Mouse (Mus musculus): ENCODE measurements at regions not wholly inside any gene's neighbourhood (a gene's known extent, or its start where the extent isn't known, plus 50 kb on each side); places are given as distances from the start of the nearest gene placed in this dataset.
A peak's percentile ranks its signal among the peaks of the same experiment; 100 is the strongest.

- peaks cover 10% of the 10 kb centered on the region for H3K4me1 ChIP-seq (ENCODE audit: control insufficient read depth, insufficient read depth, low read length)
- no peak for TF ChIP-seq CTCF (IDR thresholded peaks at IDR 0.05; ENCODE audit: low read depth, low read length)
- no peak for TF ChIP-seq POLR2A (IDR thresholded peaks at IDR 0.05; ENCODE audit: borderline replicate concordance, low read depth, low read length)
Measured at GRCm38 (mm10) chr17:84052437-84052836, 135.3 kb downstream of the Zfp36l2 start.

GRCm38 (mm10) chr17:84051212-84051611 lies 136.5 kb downstream of the Zfp36l2 start:
- TF ChIP-seq POLR2A (IDR thresholded peaks at IDR 0.05; ENCODE audit: borderline replicate concordance, low read depth, low read length): no peak
- TF ChIP-seq CTCF (IDR thresholded peaks at IDR 0.05; ENCODE audit: low read depth, low read length): no peak
- peaks cover 2% of the 10 kb centered on the region for H3K4me1 ChIP-seq (ENCODE audit: control insufficient read depth, insufficient read depth, low read length)
- H3K27ac ChIP-seq (ENCODE audit: insufficient read depth, low read depth, low read length): no peak overlapping the region
- no peak overlapping the region for H3K4me3 ChIP-seq (ENCODE audit: insufficient read depth, low read length)

More at GRCm38 (mm10) chr17:84052437-84052836, 135.3 kb downstream of the Zfp36l2 start:
- no peak overlapping the region for H3K4me3 ChIP-seq (ENCODE audit: insufficient read depth, low read length)
- no peak overlapping the region for H3K27ac ChIP-seq (ENCODE audit: insufficient read depth, low read depth, low read length)

GRCm38 (mm10) chr17:84048533-84048932 lies 139.2 kb downstream of the Zfp36l2 start:
- peaks cover 3% of the 10 kb centered on the region for H3K4me1 ChIP-seq (ENCODE audit: control insufficient read depth, insufficient read depth, low read length)
- no peak overlapping the region for H3K27ac ChIP-seq (ENCODE audit: insufficient read depth, low read depth, low read length)
- H3K4me3 ChIP-seq (ENCODE audit: insufficient read depth, low read length): no peak overlapping the region
- no peak for TF ChIP-seq CTCF (IDR thresholded peaks at IDR 0.05; ENCODE audit: low read depth, low read length)
- no peak for TF ChIP-seq POLR2A (IDR thresholded peaks at IDR 0.05; ENCODE audit: borderline replicate concordance, low read depth, low read length)

- Histone ChIP-seq H3K4me1 (ENCODE audit: control insufficient read depth, insufficient read depth, low read length) (peaks cover 12% of the 10 kb centered on the region), H3K27ac (ENCODE audit: insufficient read depth, low read depth, low read length) (no peak overlapping the region), H3K4me3 (ENCODE audit: insufficient read depth, low read length) (no peak overlapping the region)
- TF ChIP-seq CTCF (IDR thresholded peaks at IDR 0.05; ENCODE audit: low read depth, low read length) (peak; percentile 25; the same call in 1 of the 2 replicates), POLR2A (IDR thresholded peaks at IDR 0.05; ENCODE audit: borderline replicate concordance, low read depth, low read length) (no peak)
Measured at GRCm38 (mm10) chr17:84047520-84047919, 140.2 kb downstream of the Zfp36l2 start.

- Histone ChIP-seq H3K4me3 (ENCODE audit: insufficient read depth, low read length) (no peak overlapping the region), H3K4me1 (ENCODE audit: control insufficient read depth, insufficient read depth, low read length) (peaks cover 12% of the 10 kb centered on the region), H3K27ac (ENCODE audit: insufficient read depth, low read depth, low read length) (no peak overlapping the region)
- TF ChIP-seq CTCF (IDR thresholded peaks at IDR 0.05; ENCODE audit: low read depth, low read length) (no peak), POLR2A (IDR thresholded peaks at IDR 0.05; ENCODE audit: borderline replicate concordance, low read depth, low read length) (no peak)
Measured at GRCm38 (mm10) chr17:84045812-84046211, 141.9 kb downstream of the Zfp36l2 start.

GRCm38 (mm10) chr17:84044472-84044936 lies 143.2 kb downstream of the Zfp36l2 start:
- no peak overlapping the region for H3K4me3 ChIP-seq (ENCODE audit: insufficient read depth, low read length)
- TF ChIP-seq CTCF (IDR thresholded peaks at IDR 0.05; ENCODE audit: low read depth, low read length) (no peak), POLR2A (IDR thresholded peaks at IDR 0.05; ENCODE audit: borderline replicate concordance, low read depth, low read length) (no peak)
- H3K27ac ChIP-seq (ENCODE audit: insufficient read depth, low read depth, low read length): no peak overlapping the region
- peaks cover 12% of the 10 kb centered on the region for H3K4me1 ChIP-seq (ENCODE audit: control insufficient read depth, insufficient read depth, low read length)

GRCm38 (mm10) chr17:84043102-84043501 lies 144.6 kb downstream of the Zfp36l2 start:
- peaks cover 12% of the 10 kb centered on the region for H3K4me1 ChIP-seq (ENCODE audit: control insufficient read depth, insufficient read depth, low read length)
- no peak for TF ChIP-seq CTCF (IDR thresholded peaks at IDR 0.05; ENCODE audit: low read depth, low read length)
- no peak for TF ChIP-seq POLR2A (IDR thresholded peaks at IDR 0.05; ENCODE audit: borderline replicate concordance, low read depth, low read length)

GRCm38 (mm10) chr17:84039444-84039843 lies 148.3 kb downstream of the Zfp36l2 start:
- TF ChIP-seq POLR2A (IDR thresholded peaks at IDR 0.05; ENCODE audit: borderline replicate concordance, low read depth, low read length) (no peak), CTCF (IDR thresholded peaks at IDR 0.05; ENCODE audit: low read depth, low read length) (no peak)
- H3K4me3 ChIP-seq (ENCODE audit: insufficient read depth, low read length): no peak overlapping the region
- no peak overlapping the region for H3K27ac ChIP-seq (ENCODE audit: insufficient read depth, low read depth, low read length)
- H3K4me1 ChIP-seq (ENCODE audit: control insufficient read depth, insufficient read depth, low read length): peaks cover 12% of the 10 kb centered on the region

More at GRCm38 (mm10) chr17:84043102-84043501, 144.6 kb downstream of the Zfp36l2 start:
- H3K4me3 ChIP-seq (ENCODE audit: insufficient read depth, low read length): no peak overlapping the region
- no peak overlapping the region for H3K27ac ChIP-seq (ENCODE audit: insufficient read depth, low read depth, low read length)

GRCm38 (mm10) chr17:84037580-84038304 lies 150.0 kb downstream of the Zfp36l2 start:
- Histone ChIP-seq H3K27ac (ENCODE audit: insufficient read depth, low read depth, low read length) (no peak overlapping the region), H3K4me1 (ENCODE audit: control insufficient read depth, insufficient read depth, low read length) (peaks cover 4% of the 10 kb centered on the region), H3K4me3 (ENCODE audit: insufficient read depth, low read length) (no peak overlapping the region)
- TF ChIP-seq POLR2A (IDR thresholded peaks at IDR 0.05; ENCODE audit: borderline replicate concordance, low read depth, low read length) (no peak), CTCF (IDR thresholded peaks at IDR 0.05; ENCODE audit: low read depth, low read length) (no peak)

- Histone ChIP-seq H3K27ac (ENCODE audit: insufficient read depth, low read depth, low read length) (no peak overlapping the region), H3K4me3 (ENCODE audit: insufficient read depth, low read length) (no peak overlapping the region), H3K4me1 (ENCODE audit: control insufficient read depth, insufficient read depth, low read length) (no peaks in the 10 kb centered on the region)
- no peak for TF ChIP-seq CTCF (IDR thresholded peaks at IDR 0.05; ENCODE audit: low read depth, low read length)
- no peak for TF ChIP-seq POLR2A (IDR thresholded peaks at IDR 0.05; ENCODE audit: borderline replicate concordance, low read depth, low read length)
Measured at GRCm38 (mm10) chr17:84036056-84036455, 151.7 kb downstream of the Zfp36l2 start.
